Mouse (Mus musculus) MEL (cell line): Measurements from ENCODE around the gene Pom121l2. TPM values are rescaled to one million over a fixed set of nuclear protein-coding genes. Genes with fewer than 3 reads are reported as not detected.
"Not testable (repeated sequence)": the region's sequence is repeated elsewhere in the genome, so short reads cannot be mapped to it uniquely, and the experiment has no call there.

ENCODE experiments used
- DNase-seq: peaks from one replicate; pipeline ENCODE4 v3.0.0; 2011; ENCODE audit warnings: low read depth, low spot score
- H3K27ac ChIP-seq: 2 replicates; pipeline ENCODE4 v1.5.1; 2012; ENCODE audit warnings: low read depth, mild to moderate bottlenecking, control low read depth, low read length, moderate library complexity; ENCODE audit not compliant: control insufficient read depth
- H3K27me3 ChIP-seq, 2 experiments: fragments of 150-350 bp in 1 of 2; sonication (generic) in 1 of 2; 2 replicates each; pipeline ENCODE4 v1.6.1; 2012; ENCODE audit warnings: low read length in 2 of 2, mild to moderate bottlenecking in 2 of 2, improper control_type of control experiment in 1 of 2, moderate library complexity in 1 of 2; ENCODE audit not compliant: insufficient read depth in 2 of 2, control insufficient read depth in 1 of 2
- H3K36me3 ChIP-seq, 2 experiments: 2 replicates each; pipeline ENCODE4 v1.6.1; 2012 to 2014; ENCODE audit warnings: low read length in 2 of 2, improper control_type of control experiment in 1 of 2, inconsistent platforms in 1 of 2, mild to moderate bottlenecking in 1 of 2; ENCODE audit not compliant: insufficient read depth in 2 of 2, control insufficient read depth in 1 of 2
- H3K4me1 ChIP-seq, 2 experiments: fragments of 150-350 bp in 1 of 2; sonication (generic) in 1 of 2; 2 replicates each; pipeline ENCODE4 v1.6.1; 2012; ENCODE audit warnings: low read length in 2 of 2, improper control_type of control experiment in 1 of 2, mild to moderate bottlenecking in 1 of 2; ENCODE audit not compliant: insufficient read depth in 2 of 2, control insufficient read depth in 1 of 2
- H3K4me3 ChIP-seq, 2 experiments: fragments of 150-350 bp in 1 of 2; sonication (generic) in 1 of 2; 2 replicates each; pipeline ENCODE4 v1.5.1; 2012; ENCODE audit warnings: low read depth in 2 of 2, low read length in 2 of 2, mild to moderate bottlenecking in 2 of 2, moderate library complexity in 2 of 2, control low read depth in 1 of 2, improper control_type of control experiment in 1 of 2; ENCODE audit not compliant: control insufficient read depth in 1 of 2, insufficient read depth in 1 of 2
- H3K79me2 ChIP-seq: 2 replicates; pipeline ENCODE4 v1.6.1; 2012; ENCODE audit warnings: mild to moderate bottlenecking, low read length, moderate library complexity; ENCODE audit not compliant: control insufficient read depth, poor library complexity, insufficient read depth
- H3K9ac ChIP-seq: 2 replicates; pipeline ENCODE4 v1.6.1; 2012; ENCODE audit warnings: low read depth, mild to moderate bottlenecking, control low read depth, low read length, moderate library complexity; ENCODE audit not compliant: control insufficient read depth, poor library complexity, severe bottlenecking
- H3K9me3 ChIP-seq: fragments of 150-350 bp; sonication (generic); replicated peaks from 2 replicates; pipeline ENCODE4 v1.6.1; 2012; ENCODE audit warnings: mild to moderate bottlenecking, low read length, improper control_type of control experiment, moderate library complexity; ENCODE audit not compliant: insufficient read depth
- CTCF ChIP-seq, 3 experiments: IDR thresholded peaks in 2 of 3; conservative IDR thresholded peaks in 1 of 3; 2 replicates each; pipeline ENCODE4 v1.5.1; 2011 to 2012; ENCODE audit warnings: low read length in 3 of 3, low read depth in 2 of 3, mild to moderate bottlenecking in 2 of 3, improper control_type of control experiment in 1 of 3, inconsistent platforms in 1 of 3, mixed read lengths in 1 of 3, moderate library complexity in 1 of 3; ENCODE audit not compliant: control insufficient read depth in 1 of 3, insufficient read depth in 1 of 3, poor library complexity in 1 of 3, severe bottlenecking in 1 of 3
- MXI1 ChIP-seq: IDR thresholded peaks from 2 replicates; pipeline ENCODE4 v1.6.1; 2011; ENCODE audit warnings: mild to moderate bottlenecking, low read depth, low read length, improper control_type of control experiment
- POLR2A ChIP-seq, 2 experiments: IDR thresholded peaks; 2 replicates each; pipeline ENCODE4 v1.6.1; 2011 to 2012; ENCODE audit warnings: low read length in 2 of 2, mild to moderate bottlenecking in 2 of 2, control low read depth in 1 of 2, improper control_type of control experiment in 1 of 2, low read depth in 1 of 2, moderate library complexity in 1 of 2; ENCODE audit not compliant: control insufficient read depth in 1 of 2, insufficient read depth in 1 of 2, poor library complexity in 1 of 2
- POLR2AphosphoS5 ChIP-seq: IDR thresholded peaks from 2 replicates; pipeline ENCODE4 v1.6.1; 2012; ENCODE audit warnings: low read depth, borderline replicate concordance, mild to moderate bottlenecking, inconsistent platforms, low read length, moderate library complexity, mixed read lengths
- TBP ChIP-seq: IDR thresholded peaks from 2 replicates; pipeline ENCODE4 v1.8.0; 2011; ENCODE audit warnings: low read depth, low read length, improper control_type of control experiment
- UBTF ChIP-seq: IDR thresholded peaks from 2 replicates; pipeline ENCODE4 v1.6.1; 2012; ENCODE audit warnings: low read depth, mild to moderate bottlenecking, inconsistent platforms, low read length, improper control_type of control experiment, moderate library complexity, borderline replicate concordance; ENCODE audit not compliant: insufficient read depth
- polyA plus RNA-seq, 2 experiments: library from polyadenylated mRNA; stranded (reverse) in 1 of 2; unstranded in 1 of 2; fragments of >175 nt in 1 of 2; fragments of >200 nt in 1 of 2; gene quantifications; 2 replicates each; pipeline versions ENCODE4 v1.2.1 to v1.2.4; 2012; ENCODE audit warnings: low replicate concordance in 2 of 2, low read depth in 1 of 2; ENCODE audit not compliant: insufficient read length in 2 of 2, insufficient read depth in 1 of 2, missing spikeins in 1 of 2
- total RNA-seq: library from RNA; depleted of rRNA; stranded (reverse); fragments of 300-350 nt; gene quantifications from 2 replicates; pipeline ENCODE4 v1.2.3, GENCODE M21; 2012

Gene Pom121l2
- total and polyA plus RNA-seq, 3 experiments = not detected

DNA sequence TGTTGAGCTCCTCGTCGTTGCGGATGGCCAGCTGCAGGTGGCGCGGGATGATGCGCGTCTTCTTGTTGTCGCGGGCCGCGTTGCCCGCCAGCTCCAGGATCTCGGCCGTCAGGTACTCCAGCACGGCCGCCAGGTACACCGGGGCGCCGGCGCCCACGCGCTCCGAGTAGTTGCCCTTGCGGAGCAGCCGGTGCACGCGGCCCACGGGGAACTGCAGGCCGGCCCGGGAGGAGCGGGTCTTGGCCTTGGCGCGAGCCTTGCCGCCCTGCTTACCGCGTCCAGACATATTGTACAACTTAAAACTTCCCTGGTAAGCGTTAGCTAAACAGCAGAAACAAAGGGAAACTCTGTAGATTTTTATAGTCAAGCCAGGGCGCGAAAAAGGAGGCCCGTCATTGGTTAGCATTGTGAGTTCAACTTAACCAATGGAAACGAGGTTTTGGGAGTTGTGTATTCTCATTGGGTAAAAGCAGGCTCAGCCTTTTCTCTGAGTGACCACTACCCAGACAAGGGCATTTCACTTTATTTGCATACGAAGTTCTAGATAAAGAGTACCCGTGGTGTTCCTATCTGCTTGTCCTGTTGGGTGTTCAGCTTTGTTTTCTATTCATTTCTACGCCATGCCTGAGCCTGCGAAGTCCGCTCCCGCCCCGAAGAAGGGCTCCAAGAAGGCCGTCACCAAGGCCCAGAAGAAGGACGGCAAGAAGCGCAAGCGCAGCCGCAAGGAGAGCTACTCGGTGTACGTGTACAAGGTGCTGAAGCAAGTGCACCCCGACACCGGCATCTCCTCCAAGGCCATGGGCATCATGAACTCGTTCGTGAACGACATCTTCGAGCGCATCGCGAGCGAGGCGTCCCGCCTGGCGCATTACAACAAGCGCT, 54.5 kb downstream of the Pom121l2 start, which contains the start of the genes Hist1h2ah and Hist1h2bk:
Gene Hist1h2ah, minus strand, starts transcription at position 302 of the 882 bp plus-strand sequence.
Gene Hist1h2bk, plus strand, starts transcription at position 604 of the 882 bp plus-strand sequence.
- TF ChIP-seq POLR2A (IDR thresholded peaks at IDR 0.05; ENCODE audit: control insufficient read depth in 1 of 2, insufficient read depth in 1 of 2, low read depth in 1 of 2, low read length in 2 of 2, poor library complexity in 1 of 2) = peak; percentile 12 to 72
- TF ChIP-seq UBTF = 0 out of 2 replicates have a peak, but pooled peaks have one; percentile 46
- TF ChIP-seq POLR2AphosphoS5 = peak; percentile 94; the same call in 1 of the 2 replicates
- TF ChIP-seq TBP = peak; percentile 98
- H3K9me3 ChIP-seq, H3K79me2 ChIP-seq, H3K4me1 ChIP-seq, H3K27me3 ChIP-seq: not testable (repeated sequence)
- Histone ChIP-seq H3K27ac (peak within 1 kb of the TSS; percentile 88), H3K4me3 (peak within 1 kb of the TSS; percentile 17 to 43), H3K36me3 (peaks cover 0 to 22% of the 10 kb centered on the region in 2 experiments; a peak in 2 of 4 replicates), H3K9ac (peak within 1 kb of the TSS; percentile 68)
- peak; percentile 98 for DNase-seq

- H3K9me3 ChIP-seq = no peaks in the 10 kb centered on the region
- peak; percentile 87 for DNase-seq
- H3K27me3 ChIP-seq = no peaks in the 10 kb centered on the region
- TF ChIP-seq CTCF (IDR thresholded peaks at IDR 0.05 in 2 of 3, conservative IDR thresholded peaks at IDR 0.05 in 1 of 3; ENCODE audit: control insufficient read depth in 1 of 3, insufficient read depth in 1 of 3, low read depth in 2 of 3, low read length in 3 of 3, poor library complexity in 1 of 3, severe bottlenecking in 1 of 3) (no peak), UBTF (0 out of 2 replicates have a peak, but pooled peaks have one; percentile 53), POLR2AphosphoS5 (peak; percentile 90; the same call in 1 of the 2 replicates), POLR2A (IDR thresholded peaks at IDR 0.05; ENCODE audit: control insufficient read depth in 1 of 2, insufficient read depth in 1 of 2, low read depth in 1 of 2, low read length in 2 of 2, poor library complexity in 1 of 2) (peak; percentile 90 to 96)
- peaks cover 0 to 4% of the 10 kb centered on the region in 2 experiments; a peak in 2 of 4 replicates for H3K4me1 ChIP-seq
- H3K27ac ChIP-seq = peak overlapping the region; percentile 88
- H3K79me2 ChIP-seq = no peaks in the 10 kb centered on the region; the same call in 1 of the 2 replicates
- H3K9ac ChIP-seq = peak overlapping the region; percentile 66
- H3K36me3 ChIP-seq = peaks cover 0 to 22% of the 10 kb centered on the region in 2 experiments; a peak in 2 of 4 replicates
- peak overlapping the region in 1 of 2 experiments; percentile 34; a peak in 2 of 4 replicates for H3K4me3 ChIP-seq
Observed at GRCm38 (mm10) chr13:22036149-22036956, 55.4 kb downstream of the Pom121l2 start.

DNA sequence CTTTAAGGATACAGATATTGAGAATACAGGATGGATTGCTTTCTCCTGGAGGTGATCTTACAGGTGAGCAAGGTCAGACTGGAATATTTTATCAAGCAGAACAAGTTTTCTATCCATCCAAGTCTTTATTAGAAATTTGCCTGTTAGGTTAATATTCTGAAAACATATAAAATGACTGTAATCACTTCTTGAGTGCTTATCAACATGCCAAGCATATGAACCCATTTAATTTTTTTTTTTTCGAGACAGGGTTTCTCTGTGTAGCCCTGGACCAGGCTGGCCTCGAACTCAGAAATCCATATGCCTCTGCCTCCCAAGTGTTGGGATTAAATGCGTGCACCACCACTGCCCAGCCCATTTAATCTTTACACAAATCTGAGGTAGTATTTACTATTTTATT, 56.0 kb downstream of the Pom121l2 start:
- peak overlapping the region; percentile 88 for H3K27ac ChIP-seq
- no peaks in the 10 kb centered on the region for H3K9me3 ChIP-seq
- H3K79me2 ChIP-seq = no peaks in the 10 kb centered on the region; the same call in 1 of the 2 replicates
- H3K4me1 ChIP-seq = peaks cover 0 to 4% of the 10 kb centered on the region in 2 experiments; a peak in 2 of 4 replicates
- DNase-seq = peak; percentile 65
- TF ChIP-seq MXI1 (no peak), TBP (peak; percentile 59)
- H3K36me3 ChIP-seq = peaks cover 0 to 24% of the 10 kb centered on the region in 2 experiments; a peak in 2 of 4 replicates
- H3K27me3 ChIP-seq = no peaks in the 10 kb centered on the region
- peak overlapping the region; percentile 66 for H3K9ac ChIP-seq
- H3K4me3 ChIP-seq = no peak overlapping the region; a peak in 1 of 4 replicates
